Mouse (Mus musculus): Measurements from ENCODE around the gene Pisd. TPM values are rescaled to one million over a fixed set of nuclear protein-coding genes. Genes with fewer than 3 reads are reported as not detected.
"Not testable (repeated sequence)": the region's sequence is repeated elsewhere in the genome, so short reads cannot be mapped to it uniquely, and the experiment has no call there.

The Pisd gene
- 10 to 100 TPM; 14.0 to 15.8 TPM for total RNA-seq (2021)
- long read RNA-seq, experiment 1, transcript Pisd-201 (8 exons, 2,183 nt), result major isoform, 29 of 315 reads
- long read RNA-seq, experiment 1, partial matches to known transcripts, result 1 of 315 reads
- long read RNA-seq, experiment 1, other reads (novel, unspliced or antisense), result 285 of 315 reads
- long read RNA-seq, experiment 2, transcript Pisd-201 (8 exons, 2,183 nt), result major isoform, 49 of 227 reads
- long read RNA-seq, experiment 2, partial matches to known transcripts, result 1 of 227 reads
- long read RNA-seq, experiment 2, other reads (novel, unspliced or antisense), result 177 of 227 reads

DNA sequence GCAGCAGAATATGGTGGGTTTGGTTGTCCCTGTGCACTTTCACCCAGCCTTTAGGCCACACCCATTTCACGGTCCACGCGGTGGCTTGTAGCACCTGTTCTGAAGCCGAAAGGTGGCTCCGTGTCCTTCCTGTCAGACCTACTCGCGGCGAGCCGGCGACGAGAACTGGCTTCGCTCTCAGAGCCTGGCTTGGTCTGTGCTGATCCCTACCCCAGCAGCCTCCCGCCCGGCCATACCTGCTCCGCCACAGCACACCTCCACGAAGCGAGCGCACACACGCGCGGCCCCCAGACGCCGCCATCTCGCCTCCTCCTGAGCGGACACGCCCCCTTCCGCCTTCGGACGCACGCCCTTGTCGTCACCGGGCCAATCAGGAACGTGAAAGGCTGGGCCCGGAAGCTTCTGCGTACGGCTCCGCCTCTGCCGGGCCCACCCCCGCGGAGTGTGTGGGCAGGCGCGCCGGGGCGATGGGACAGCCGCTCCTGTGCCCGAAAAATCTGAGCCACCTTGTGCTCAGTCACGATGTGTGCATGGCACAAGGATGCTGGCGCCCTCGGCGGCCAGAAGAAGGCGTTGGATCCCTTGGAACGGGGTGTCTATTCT lies at the start of gene Pisd:
Gene Pisd (minus strand): TSS at position 334 of the 603 bp plus-strand sequence.
- peak; percentile 92 for DNase-seq

DNA sequence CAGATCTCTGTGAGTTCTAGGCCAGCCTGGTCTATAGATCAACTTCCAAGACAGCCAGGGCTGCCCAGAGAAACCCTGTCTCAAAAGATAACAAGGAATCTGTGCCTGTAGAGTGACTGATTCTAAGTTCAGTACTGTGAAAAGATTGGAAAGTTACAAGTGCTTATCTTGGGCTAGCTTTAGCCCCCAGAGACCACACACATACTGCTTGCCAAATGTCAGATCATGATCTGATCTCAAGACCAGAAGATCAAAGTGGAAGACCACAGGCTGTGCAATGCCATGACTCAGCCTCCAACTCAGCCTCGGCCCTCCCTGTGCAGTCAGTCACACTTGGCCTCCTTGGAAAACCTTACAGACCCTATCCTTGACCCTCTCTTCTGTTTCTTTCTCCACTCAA lies 49.1 kb upstream of the Pisd start:
- DNase-seq, result no peak

DNA sequence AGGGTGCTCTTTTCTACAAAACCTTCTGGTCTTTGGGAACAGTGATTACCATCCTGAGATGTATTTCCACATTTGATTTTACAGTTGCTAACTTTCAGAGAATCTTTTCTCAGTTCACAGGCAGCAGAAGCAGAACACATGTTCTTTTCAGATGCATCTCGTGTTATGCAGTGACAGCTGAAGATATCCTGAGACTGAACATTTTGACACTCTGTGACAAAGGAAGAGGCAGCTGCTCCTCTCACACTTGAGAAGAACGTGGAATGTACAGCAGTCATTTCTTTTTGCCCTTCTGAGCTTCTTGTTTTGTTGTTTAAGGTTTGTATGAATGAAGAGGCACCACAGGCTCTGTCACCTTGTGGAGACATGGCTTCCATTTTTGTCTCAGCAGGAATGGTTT lies 44.6 kb upstream of the Pisd start:
- no peak for DNase-seq

DNA sequence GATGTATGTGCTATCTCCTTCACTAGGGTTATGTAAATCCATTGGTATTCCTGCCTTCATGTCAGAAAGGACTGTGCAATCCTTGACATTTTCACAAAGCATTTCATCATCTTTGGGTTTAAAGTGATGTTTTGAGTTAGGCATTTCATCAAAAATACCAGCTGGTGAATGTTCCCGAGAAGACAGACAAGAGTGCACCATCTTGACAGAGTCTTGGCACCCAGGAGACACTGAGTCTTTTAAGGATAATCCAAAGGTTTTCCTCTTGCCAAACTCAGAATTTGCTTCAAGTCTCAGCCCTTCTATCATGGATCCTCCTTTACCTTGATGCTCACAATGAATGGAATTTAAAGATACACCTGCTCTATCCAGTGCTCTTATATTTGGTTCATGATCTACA lies 43.3 kb upstream of the Pisd start:
- DNase-seq, result not testable (repeated sequence)

DNA sequence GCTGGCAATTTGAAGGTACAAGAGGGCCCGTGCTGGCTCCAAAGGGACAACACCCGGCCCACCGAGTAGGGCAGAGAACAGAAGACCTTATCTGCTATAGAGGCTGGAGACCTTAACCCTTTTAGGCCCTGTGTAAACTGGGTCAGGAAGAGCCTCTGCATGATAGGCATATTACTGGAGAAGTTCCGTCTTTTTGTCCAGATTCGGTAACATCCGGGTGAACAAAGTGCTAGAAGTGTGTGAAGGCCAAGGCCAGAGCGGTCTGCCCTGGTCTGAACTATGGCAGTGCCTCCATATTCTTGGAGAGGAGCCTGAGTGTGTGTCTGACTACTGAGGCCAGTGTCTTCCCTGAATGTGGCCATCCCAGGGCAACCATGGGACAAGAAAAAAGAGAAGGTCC lies 41.6 kb upstream of the Pisd start, which contains the start of gene Gm20671:
Gene Gm20671 (minus strand): TSS at position 101 of the 400 bp plus-strand sequence.
- DNase-seq, result no peak

DNA sequence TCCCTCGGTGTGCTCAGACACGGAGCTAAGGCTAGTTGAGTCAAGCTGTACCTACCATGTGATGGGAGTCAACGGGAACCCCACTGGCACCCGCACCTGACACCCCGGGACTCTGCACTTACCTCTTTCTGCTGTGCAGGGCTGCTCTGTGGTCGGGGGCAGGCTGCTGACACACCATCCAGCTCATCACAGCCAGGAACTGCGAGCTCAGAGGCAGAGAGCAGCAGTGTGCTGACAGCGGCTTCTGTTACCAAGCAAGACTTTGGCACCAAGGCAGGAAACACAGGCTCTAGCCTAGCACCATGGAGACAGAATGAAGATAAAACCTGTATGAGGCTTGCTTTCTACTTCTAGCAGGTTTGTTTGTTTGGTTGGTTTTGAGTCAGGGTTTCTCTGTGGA lies 35.0 kb upstream of the Pisd start:
- DNase-seq, result no peak

DNA sequence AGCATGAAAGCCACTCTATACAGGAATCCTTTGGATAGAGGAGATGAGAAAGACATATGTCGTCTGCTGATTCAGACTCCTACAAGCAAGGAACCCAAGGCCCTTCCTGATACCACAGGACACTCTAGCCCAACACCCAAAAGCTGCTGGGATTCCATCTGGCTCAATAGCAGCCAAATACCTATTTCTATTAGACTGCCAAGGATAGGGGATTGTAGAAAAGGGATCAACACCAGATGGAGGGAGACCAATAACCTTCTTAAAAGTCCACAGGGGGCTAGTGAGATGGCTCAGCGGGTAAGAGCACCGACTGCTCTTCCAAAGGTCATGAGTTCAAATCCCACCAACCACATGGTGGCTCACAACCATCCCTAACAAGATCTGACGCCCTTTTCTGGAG lies 29.9 kb upstream of the Pisd start:
- DNase-seq, result no peak

DNA sequence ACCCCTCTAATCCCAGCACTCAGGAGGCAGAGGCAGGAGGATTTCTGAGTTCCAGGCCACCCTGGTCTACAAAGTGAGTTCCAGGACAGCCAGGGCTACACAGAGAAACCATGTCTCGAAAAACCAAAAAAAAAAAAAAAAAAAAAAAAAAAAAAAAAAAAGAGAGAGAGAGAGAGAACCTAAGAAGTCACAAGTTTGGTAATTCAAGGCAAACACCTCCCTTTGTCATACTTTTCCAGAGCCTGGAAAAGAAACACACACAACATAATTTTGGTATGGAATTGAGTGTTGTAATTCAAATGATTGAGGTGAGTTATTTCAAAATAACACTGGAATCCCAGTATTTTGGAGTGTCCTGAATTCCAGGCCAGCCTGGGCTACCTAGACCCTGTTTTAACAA lies 1.0 kb upstream of the Pisd start:
- DNase-seq, result not testable (repeated sequence)

DNA sequence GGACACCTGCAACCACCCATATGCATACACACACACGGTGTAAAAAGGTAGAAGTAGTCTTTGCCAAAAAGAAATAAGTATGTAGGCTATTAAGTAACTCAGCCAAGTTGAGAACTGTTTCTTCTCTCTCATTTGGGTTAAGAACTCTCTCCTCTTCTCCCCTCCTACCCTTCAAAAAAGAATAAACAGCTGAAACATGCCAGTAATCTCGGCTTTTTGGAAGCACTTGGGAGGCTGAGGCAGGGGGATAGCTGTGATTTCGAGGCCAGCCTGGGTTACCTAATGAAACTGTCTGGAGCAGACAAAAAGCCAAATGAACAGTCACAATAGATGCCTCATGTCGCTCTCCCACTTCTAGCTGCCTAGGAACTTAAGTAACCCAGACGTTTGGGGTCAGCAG lies 720 bp downstream of the Pisd start:
- no peak for DNase-seq

DNA sequence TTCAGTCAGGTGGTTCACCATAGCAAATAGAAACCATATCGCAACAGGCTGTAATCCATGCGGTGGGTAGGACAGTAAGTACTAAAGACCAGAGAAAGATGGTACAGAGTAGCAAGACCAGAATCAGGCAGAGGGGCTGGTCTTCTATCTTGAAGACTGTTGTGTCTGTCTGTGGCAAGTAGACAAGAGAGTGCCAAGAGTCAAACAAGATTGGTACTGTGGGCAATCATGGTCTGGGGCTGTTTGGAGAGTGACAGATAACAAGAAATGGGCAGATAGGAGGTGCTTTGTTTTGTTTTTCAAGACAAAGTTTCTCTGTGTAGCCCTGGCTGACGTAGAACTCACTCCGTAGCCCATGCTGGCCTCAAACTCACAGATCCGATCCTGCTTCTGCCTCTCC lies 3.9 kb downstream of the Pisd start:
- no peak for DNase-seq

DNA sequence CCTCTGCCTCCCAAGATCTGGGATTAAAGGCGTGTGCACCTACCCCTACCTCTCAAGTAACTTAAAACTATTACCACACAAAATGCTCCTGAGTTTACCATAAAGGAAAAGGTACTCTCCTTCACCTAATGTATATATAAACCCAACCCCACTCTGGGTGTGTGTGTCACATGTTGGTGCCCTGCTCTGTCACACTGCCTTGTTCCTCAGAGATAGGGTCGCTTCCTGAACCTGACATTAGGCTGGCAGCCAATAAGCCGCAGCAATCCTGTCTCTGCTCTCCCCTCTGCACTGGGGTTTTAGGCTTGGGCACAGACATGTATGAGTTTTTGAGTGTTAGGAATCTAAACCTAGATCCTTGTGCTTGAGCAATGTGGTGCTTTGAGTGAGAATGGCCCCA lies 7.3 kb downstream of the Pisd start:
- no peak for DNase-seq

DNA sequence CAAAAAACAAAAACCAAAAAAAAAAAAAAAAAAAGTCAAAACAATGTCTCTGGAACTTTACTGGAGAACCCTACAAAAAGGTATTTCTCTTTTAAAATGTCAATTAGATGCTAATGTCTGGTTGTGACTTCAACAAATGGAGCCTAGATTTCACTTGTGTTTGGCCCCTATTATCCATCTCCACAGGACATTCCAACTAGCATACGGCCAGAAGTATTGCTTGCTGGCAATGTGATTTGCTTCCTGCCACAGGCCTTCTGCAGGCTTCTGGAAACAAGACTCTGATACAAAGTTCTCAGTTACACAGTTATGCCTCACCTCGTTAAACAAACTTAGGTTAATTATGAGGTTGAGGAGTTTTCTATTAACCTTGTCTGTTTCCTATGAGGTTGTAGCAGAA lies 13.1 kb downstream of the Pisd start:
- no peak for DNase-seq

DNA sequence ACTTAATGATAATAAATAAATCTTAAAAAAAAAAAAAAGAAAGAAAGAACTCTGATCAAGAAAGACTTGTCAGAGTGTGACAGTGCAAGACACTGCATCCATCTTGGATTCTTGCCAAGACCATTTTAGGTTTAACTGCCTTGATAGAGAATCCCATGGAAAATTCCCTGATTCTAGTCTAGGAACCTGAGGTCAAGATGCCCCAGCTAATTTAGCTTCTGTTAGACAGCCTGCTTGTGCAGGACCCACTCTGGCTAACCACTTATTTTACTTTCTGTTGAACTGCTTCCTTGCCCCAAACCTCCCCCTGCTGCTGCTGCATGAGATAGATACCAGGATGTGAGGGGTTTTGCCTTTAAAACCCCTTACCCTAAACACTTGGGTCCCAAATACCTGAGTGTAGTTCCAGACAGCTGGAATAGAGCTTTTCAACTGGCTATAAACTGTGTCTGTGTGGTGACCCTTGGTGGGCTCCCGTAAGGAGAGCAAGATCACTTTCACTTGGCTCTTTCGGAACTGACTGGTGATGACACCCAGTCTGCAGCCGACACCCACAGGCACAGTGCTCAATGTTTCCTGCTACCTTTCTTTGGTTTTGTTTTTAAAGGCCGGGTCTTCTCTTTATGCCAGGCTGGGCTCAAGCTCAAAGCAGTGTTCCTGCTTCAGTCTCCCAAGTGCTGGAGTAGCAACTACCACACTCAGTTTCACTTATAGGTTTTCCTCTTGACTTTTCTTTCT lies 17.6 kb downstream of the Pisd start:
- no peak for DNase-seq

DNA sequence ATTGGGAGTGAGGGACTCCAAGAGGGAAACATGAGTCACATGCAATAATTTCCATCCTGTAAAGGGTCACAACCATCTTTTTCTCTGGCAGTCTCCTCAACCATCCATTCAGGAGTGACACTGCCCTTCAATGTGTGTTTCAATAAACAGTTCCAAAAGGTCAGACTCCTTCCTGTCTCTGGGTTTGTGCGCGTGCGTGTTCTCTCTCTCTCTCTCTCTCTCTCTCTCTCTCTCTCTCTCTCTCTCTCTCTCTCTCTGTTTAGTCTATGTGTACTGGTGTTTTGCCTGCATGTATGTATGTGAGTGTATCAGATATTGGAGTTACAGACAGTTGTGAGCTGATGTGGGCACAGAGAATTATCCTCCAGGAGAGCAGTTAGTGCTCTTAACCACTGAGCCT lies 18.4 kb downstream of the Pisd start:
- DNase-seq, result no peak

DNA sequence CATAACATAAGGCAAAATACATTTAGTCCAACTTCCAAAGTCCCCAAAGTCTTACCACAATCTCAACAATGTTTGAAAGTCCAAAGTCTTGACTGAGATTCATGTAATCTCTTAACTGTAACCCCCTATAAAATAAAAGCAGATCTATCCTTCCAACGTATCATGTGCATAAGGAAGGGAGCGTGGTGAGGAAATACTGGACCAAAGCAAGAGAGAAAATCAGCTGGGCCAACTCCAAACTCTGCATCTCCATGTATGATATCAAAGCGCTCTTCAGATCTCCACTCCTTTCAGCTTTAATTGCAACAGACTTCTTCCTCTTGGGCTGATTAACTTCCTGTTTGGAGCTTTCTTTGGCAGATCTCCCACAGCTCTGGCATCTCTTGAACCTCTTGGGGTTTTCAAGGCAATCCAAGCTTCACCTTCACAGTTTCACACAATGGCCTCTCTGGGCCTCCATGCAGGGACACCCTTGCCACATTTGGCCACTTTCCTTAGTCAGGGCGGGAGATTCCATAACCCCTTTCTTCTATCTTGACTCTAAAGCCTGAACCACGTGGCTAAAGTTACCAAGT lies 23.8 kb downstream of the Pisd start:
- DNase-seq, result no peak

DNA sequence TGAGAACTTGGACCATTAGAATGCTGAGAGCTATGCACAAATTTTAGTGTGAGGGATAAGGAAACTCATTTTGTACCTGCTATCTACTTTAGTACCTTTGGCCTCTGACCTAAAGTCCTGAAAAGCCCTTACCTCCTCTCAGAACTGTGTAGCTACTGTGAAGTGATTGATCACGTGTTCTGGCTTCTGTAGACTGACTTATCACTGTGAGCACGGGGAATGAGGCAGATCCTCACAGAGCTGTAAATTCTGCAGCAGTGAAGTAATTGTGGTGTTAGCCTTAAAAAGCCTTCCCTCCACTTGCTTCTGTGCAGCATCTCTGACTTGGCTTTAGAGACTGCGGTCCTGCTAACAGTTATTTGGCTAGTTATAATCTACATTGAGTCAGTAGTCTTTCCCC lies 24.7 kb downstream of the Pisd start:
- DNase-seq, result no peak

DNA sequence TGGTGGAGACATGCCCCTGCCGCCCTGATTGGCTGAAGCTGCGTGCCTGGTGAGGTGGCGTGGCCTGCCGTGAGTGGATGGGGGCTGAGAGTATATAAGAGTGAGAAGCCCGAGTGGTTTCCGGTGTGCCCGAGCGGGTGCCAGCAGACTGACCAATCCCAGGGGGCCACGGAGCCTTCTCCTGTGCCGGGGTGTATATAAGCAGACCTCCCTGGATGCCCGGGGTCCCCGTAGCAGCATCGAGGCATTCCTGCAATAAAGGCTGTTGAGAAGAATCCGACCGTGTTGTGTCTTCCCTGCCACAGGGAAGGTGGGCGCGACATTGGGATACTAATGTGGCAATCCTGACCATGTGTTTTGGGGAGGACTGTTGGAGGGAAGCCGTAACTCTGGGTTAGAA lies 25.1 kb downstream of the Pisd start:
- not testable (repeated sequence) for DNase-seq

DNA sequence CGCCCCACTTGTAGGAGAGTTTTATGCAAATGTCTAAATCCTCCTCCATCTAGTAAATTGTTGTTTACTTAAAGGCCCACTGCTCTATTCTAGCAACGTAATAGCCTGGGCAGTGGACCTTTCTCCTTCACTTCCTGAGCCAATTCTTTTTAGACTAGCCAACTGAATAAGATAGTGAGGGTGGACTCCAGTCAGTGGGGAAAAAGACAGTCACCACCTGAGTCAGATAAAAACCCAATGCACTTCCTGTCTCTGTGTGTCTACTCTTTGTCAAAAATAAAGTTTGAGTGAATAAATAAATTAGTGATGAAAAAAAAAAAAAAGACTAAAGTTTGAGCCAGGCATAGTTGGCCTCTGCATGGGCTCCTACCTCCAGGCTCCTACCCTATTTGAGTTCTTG lies 25.8 kb downstream of the Pisd start:
- DNase-seq, result no peak

DNA sequence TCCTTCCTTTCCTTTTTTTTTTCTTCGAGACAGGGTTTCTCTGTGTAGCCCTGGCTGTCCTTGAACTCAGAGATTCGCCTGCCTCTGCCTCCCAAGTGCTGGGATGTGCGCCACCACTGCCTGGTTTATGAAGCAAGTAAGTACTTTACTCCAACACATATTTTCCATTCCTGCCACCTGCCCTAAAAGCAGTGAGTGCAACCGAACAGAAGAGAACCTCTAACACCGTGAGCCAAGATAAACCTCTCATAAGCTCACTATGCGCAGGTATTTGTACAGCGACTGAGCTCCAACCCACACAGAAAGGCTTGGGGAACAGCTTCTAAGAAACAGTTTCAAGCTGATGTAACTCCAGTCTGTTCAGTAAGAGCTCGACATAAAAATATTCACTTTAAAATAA lies 29.3 kb downstream of the Pisd start:
- no peak for DNase-seq

DNA sequence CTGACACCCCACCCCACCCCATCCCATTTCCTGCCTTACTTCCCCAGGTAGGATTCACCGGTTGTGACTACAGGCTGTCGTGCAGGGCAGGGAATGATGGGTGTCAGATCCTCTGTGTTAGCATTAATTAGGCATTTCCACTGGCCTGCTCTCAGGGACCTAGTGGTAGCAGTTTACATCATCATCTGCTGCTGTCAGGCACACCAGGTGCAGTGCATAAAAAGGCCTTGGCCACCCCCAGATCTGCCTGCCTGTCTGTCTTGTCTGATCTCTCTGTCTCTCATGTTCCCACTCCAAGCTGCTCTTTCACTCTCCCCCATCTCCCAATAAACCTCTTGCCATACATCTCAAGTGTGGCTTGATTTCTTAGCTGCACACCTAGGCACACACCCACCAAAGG lies 33.7 kb downstream of the Pisd start:
- DNase-seq, result no peak

DNA sequence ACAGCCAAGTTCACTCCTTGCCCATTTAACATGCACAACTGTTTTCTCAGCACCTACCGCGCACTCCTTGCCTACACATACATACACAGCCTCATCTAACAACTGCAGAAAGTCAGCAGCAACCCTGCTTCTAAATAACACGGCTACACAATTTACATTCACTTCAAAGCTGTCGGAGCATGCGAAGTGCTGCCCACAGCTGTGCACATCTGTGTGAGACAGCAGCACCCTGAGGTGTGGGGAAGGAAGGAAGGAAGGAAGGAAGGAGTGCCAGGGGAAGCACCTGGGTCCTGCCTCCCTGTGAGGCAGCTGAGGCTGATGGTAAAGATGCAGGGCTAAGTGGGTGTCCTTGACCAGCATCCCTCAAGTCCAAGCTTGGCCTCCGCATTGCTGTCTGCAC lies 36.5 kb downstream of the Pisd start:
- no peak for DNase-seq

DNA sequence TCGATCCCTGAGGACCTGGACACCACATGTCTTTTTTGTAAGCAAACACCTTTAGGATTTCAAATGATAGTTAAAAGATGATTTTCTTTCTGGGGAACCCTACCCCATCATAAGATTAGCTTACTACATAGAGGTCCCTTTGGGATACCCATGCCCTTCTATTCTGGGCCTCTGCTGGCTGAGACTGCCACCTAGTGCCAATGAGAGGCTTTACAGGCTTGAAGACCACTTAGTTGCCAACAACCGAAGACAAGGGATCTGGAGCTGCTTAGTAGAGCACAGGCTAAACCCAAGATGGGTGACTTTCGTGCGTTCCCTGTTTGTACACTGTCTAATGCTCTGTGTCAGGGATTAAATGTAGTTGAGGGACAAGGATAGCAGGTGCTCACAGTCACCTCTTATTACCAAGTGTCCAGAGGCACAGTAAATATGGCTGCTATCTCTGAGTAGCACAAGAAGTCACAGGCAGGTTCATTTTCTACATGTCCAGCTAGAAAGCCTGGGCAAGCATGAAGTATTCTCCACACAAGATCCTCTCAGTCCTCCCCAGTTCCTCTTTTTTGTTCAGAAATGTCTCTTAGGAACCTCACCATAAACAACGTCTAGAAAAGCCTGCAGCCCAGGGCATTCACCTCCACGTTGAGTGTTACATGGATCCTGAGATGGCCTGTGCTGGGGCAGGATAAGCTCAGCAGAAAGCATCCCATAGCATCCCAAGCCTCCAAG lies 37.6 kb downstream of the Pisd start:
- peak; percentile 40 for DNase-seq

Data from gastrocnemius, postnatal 25 days (tissue).